Mouse (Mus musculus) bone marrow macrophage, adult 2 months (primary cell): ENCODE data around the gene Dcaf11.

Experiments used
- CTCF ChIP-seq: IDR thresholded peaks from 2 replicates; pipeline ENCODE4 v1.5.1; 2012; ENCODE audit warnings: low read depth, mild to moderate bottlenecking, low read length, moderate library complexity
- POLR2A ChIP-seq: IDR thresholded peaks from 2 replicates; pipeline ENCODE4 v1.6.1; 2012; ENCODE audit warnings: mild to moderate bottlenecking, low read depth, low read length, borderline replicate concordance

DNA sequence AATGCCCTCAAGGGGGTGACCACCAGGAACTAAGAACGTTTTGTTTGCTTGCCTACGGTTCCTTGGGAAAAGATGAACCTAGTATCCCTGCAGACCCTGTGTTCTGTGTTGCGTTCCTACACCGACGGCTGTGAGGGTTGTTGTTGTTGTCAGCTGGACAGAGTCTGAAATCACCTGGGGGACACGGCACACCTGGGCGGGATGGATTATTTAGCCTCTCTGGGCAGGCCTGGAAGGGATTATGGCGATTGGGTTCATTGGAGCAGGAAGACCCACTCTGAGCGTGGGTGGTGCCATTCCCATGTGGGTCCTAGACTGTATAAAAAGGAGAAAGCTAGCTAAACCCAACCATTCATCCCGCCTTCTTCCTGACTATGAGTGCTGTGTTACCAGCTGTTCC, 2.1 kb downstream of the Dcaf11 start:
- no peak for TF ChIP-seq CTCF
- no peak for TF ChIP-seq POLR2A
